Mouse (Mus musculus) myocyte (in vitro differentiated cells): ENCODE measurements at regions not wholly inside any gene's neighbourhood (a gene's known extent, or its start where the extent isn't known, plus 50 kb on each side); places are given as distances from the start of the nearest gene placed in this dataset.

Experiments used
- H3K27me3 ChIP-seq: one replicate; pipeline ENCODE4 v1.6.1; 2011; ENCODE audit not compliant: control insufficient read depth, insufficient read depth, insufficient read length
- H3K36me3 ChIP-seq: one replicate; pipeline ENCODE4 v1.6.1; 2011; ENCODE audit not compliant: control insufficient read depth, insufficient read depth
- H3K4me2 ChIP-seq: one replicate; pipeline ENCODE4 v1.6.1; 2011; ENCODE audit warnings: low read depth, control low read depth
- H3K4me3 ChIP-seq: one replicate; pipeline ENCODE4 v1.5.1; 2011; ENCODE audit warnings: mild to moderate bottlenecking, control low read depth, moderate library complexity
- H3K79me2 ChIP-seq: one replicate; pipeline ENCODE4 v1.6.1; 2011; ENCODE audit not compliant: control insufficient read depth, insufficient read depth
- H3ac ChIP-seq: one replicate; pipeline ENCODE4 v1.6.1; 2011; ENCODE audit not compliant: control insufficient read depth, insufficient read length
- CEBPB ChIP-seq: IDR thresholded peaks from 2 replicates; pipeline ENCODE4 v1.6.1; 2011; ENCODE audit warnings: mild to moderate bottlenecking, moderate library complexity; ENCODE audit not compliant: poor library complexity, insufficient read depth, severe bottlenecking
- E2F4 ChIP-seq: IDR thresholded peaks from one replicate; pipeline ENCODE4 v1.6.1; 2011; ENCODE audit warnings: mild to moderate bottlenecking, control low read depth, moderate library complexity; ENCODE audit not compliant: insufficient read depth
- MAX ChIP-seq: IDR thresholded peaks from one replicate; pipeline ENCODE4 v1.6.1; 2011; ENCODE audit warnings: low read depth, mild to moderate bottlenecking, control low read depth
- MYOD1 ChIP-seq, 3 experiments: IDR thresholded peaks; one replicate each; pipeline ENCODE4 v1.6.1; 2011; ENCODE audit warnings: control low read depth in 2 of 3, low read depth in 2 of 3, mild to moderate bottlenecking in 2 of 3, moderate library complexity in 1 of 3; ENCODE audit not compliant: insufficient read length in 2 of 3, control insufficient read depth in 1 of 3
- MYOG ChIP-seq, 3 experiments: IDR thresholded peaks; one replicate each; pipeline ENCODE4 v1.6.1; 2011; ENCODE audit warnings: control low read depth in 2 of 3, low read depth in 2 of 3, mild to moderate bottlenecking in 2 of 3; ENCODE audit not compliant: insufficient read length in 2 of 3, control insufficient read depth in 1 of 3, insufficient read depth in 1 of 3
- POLR2A ChIP-seq: IDR thresholded peaks from one replicate; pipeline ENCODE4 v1.6.1; 2011; ENCODE audit warnings: low read depth, mild to moderate bottlenecking, control low read depth, moderate library complexity; ENCODE audit not compliant: insufficient read length
- POLR2AphosphoS2 ChIP-seq: IDR thresholded peaks from one replicate; pipeline ENCODE4 v1.6.1; 2011; ENCODE audit warnings: low read depth, control low read depth; ENCODE audit not compliant: insufficient read length
- REST ChIP-seq: IDR thresholded peaks from one replicate; pipeline ENCODE4 v1.6.1; 2011; ENCODE audit warnings: mild to moderate bottlenecking, control low read depth, moderate library complexity; ENCODE audit not compliant: insufficient read depth, insufficient read length
- SRF ChIP-seq: IDR thresholded peaks from one replicate; pipeline ENCODE4 v1.6.1; 2011; ENCODE audit warnings: low read depth; ENCODE audit not compliant: control insufficient read depth, insufficient read length
- TCF12 ChIP-seq: IDR thresholded peaks from one replicate; pipeline ENCODE4 v1.6.1; 2011; ENCODE audit warnings: mild to moderate bottlenecking, control low read depth; ENCODE audit not compliant: poor library complexity, insufficient read depth, severe bottlenecking
- TCF3 ChIP-seq: IDR thresholded peaks from one replicate; pipeline ENCODE4 v1.6.1; 2011; ENCODE audit warnings: low read depth, control low read depth; ENCODE audit not compliant: insufficient read length
- USF1 ChIP-seq: IDR thresholded peaks from one replicate; pipeline ENCODE4 v1.6.1; 2011; ENCODE audit warnings: low read depth, mild to moderate bottlenecking, control low read depth, moderate library complexity

DNA sequence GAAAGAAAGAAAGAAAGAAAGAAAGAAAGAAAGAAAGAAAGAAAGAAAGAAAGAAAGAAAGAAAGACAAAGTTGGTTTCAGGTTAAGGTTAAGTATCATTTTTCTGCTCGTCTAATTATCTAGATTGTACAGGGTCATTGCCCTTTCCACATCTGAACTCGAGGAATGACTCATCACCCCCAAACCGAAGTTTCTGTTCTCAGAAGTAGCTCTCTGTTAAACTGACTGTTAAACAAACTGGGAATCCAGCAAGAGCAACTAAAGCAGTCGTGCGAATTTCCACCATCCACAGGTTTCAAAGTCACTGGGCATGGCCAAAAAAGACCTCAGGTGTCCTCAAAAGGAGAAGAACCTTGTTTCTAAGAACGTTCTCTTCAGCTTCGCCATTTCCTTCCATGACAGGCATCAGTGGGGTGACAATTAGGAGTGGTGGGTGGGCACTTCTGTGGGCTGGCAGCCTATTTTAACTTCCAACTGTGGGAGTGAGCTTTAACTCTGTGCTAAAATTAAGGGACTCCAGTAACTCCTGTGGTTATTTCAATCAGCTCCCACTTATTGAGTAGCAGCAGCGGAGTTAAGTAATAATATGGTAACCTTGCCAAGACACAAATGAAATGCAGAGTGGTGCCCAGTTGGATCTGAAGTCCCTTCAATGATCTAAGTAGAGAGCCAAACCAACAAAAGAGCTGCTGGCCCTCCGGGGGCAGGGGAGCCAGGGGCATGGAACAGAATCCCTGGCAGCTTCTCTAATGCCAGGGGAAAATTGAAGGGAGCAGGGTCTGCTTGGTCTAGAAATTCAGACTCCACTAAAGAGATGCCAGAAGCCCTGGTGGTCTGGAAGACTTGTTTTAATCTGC is 470.5 kb upstream of the Smim15 start:
- H3K4me3 ChIP-seq: no peak overlapping the region
- no peak overlapping the region for H3K4me2 ChIP-seq
- H3K36me3 ChIP-seq: no peaks in the 10 kb centered on the region
- no peaks in the 10 kb centered on the region for H3K79me2 ChIP-seq
- H3ac ChIP-seq: no peak overlapping the region
- no peak for TF ChIP-seq TCF3
- no peak for TF ChIP-seq POLR2AphosphoS2
- TF ChIP-seq POLR2A: no peak
- no peak for TF ChIP-seq MYOD1 (IDR thresholded peaks at IDR 0.05; ENCODE audit: control insufficient read depth in 1 of 3, insufficient read length in 2 of 3, low read depth in 2 of 3)
- TF ChIP-seq SRF: no peak
- TF ChIP-seq MYOG (IDR thresholded peaks at IDR 0.05; ENCODE audit: control insufficient read depth in 1 of 3, insufficient read depth in 1 of 3, insufficient read length in 2 of 3, low read depth in 2 of 3): no peak
- TF ChIP-seq CEBPB: no peak
- no peak for TF ChIP-seq USF1
- no peak for TF ChIP-seq REST
- no peak for TF ChIP-seq TCF12
- no peak for TF ChIP-seq MAX
- no peak for TF ChIP-seq E2F4
- H3K27me3 ChIP-seq: no peaks in the 10 kb centered on the region

GRCm38 (mm10) chr13:107571539-107571938 is 472.7 kb upstream of the Smim15 start:
- Histone ChIP-seq H3K4me3 (no peak overlapping the region), H3K27me3 (no peaks in the 10 kb centered on the region), H3K36me3 (no peaks in the 10 kb centered on the region), H3ac (no peak overlapping the region), H3K4me2 (no peak overlapping the region), H3K79me2 (no peaks in the 10 kb centered on the region)
- TF ChIP-seq MAX: no peak
- TF ChIP-seq E2F4: no peak
- no peak for TF ChIP-seq POLR2AphosphoS2
- TF ChIP-seq POLR2A: no peak
- no peak for TF ChIP-seq REST
- no peak for TF ChIP-seq TCF3
- TF ChIP-seq SRF: no peak
- TF ChIP-seq TCF12: no peak
- TF ChIP-seq CEBPB: no peak
- TF ChIP-seq MYOG (IDR thresholded peaks at IDR 0.05; ENCODE audit: control insufficient read depth in 1 of 3, insufficient read depth in 1 of 3, insufficient read length in 2 of 3, low read depth in 2 of 3): no peak
- TF ChIP-seq MYOD1 (IDR thresholded peaks at IDR 0.05; ENCODE audit: control insufficient read depth in 1 of 3, insufficient read length in 2 of 3, low read depth in 2 of 3): no peak
- no peak for TF ChIP-seq USF1

DNA sequence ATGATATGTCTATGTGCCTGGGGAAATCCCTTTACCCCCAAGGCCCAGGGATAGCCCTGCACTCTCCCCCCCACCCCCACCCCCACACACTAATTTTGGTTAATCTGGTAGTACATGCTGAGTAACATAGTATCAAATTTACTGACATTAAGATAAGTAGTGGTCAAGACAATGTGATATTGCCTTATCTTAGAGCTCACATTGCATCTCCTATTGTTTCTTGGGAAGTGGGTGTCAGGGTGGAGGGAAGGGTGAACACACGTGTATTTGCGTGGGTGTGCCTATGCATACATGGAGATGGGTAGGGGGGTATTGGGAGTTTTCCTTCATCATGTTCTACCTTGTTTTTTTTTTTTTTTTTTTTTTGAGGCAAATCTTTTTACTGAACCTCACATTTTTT is 474.8 kb upstream of the Smim15 start:
- H3K79me2 ChIP-seq: no peaks in the 10 kb centered on the region
- H3K4me2 ChIP-seq: no peak overlapping the region
- H3K36me3 ChIP-seq: no peaks in the 10 kb centered on the region
- no peaks in the 10 kb centered on the region for H3K27me3 ChIP-seq
- no peak overlapping the region for H3K4me3 ChIP-seq
- H3ac ChIP-seq: no peak overlapping the region
- no peak for TF ChIP-seq REST
- no peak for TF ChIP-seq SRF
- no peak for TF ChIP-seq POLR2AphosphoS2
- no peak for TF ChIP-seq MYOG (IDR thresholded peaks at IDR 0.05; ENCODE audit: control insufficient read depth in 1 of 3, insufficient read depth in 1 of 3, insufficient read length in 2 of 3, low read depth in 2 of 3)
- no peak for TF ChIP-seq E2F4
- TF ChIP-seq MAX: no peak
- TF ChIP-seq CEBPB: no peak
- TF ChIP-seq POLR2A: no peak
- TF ChIP-seq MYOD1 (IDR thresholded peaks at IDR 0.05; ENCODE audit: control insufficient read depth in 1 of 3, insufficient read length in 2 of 3, low read depth in 2 of 3): no peak

- Histone ChIP-seq H3K4me2 (no peak overlapping the region), H3K27me3 (no peaks in the 10 kb centered on the region), H3ac (no peak overlapping the region), H3K36me3 (no peaks in the 10 kb centered on the region), H3K79me2 (no peaks in the 10 kb centered on the region), H3K4me3 (no peak overlapping the region)
- TF ChIP-seq POLR2A (no peak), MAX (no peak), E2F4 (no peak), REST (no peak), MYOG (IDR thresholded peaks at IDR 0.05; ENCODE audit: control insufficient read depth in 1 of 3, insufficient read depth in 1 of 3, insufficient read length in 2 of 3, low read depth in 2 of 3) (no peak), POLR2AphosphoS2 (no peak), TCF12 (no peak), CEBPB (no peak), TCF3 (no peak), SRF (no peak)
Measured at GRCm38 (mm10) chr13:107568701-107569121, 475.5 kb upstream of the Smim15 start.
